Mouse (Mus musculus) urinary bladder, postnatal 14 days (tissue): ENCODE data around the gene Hist1h2ag.

ENCODE experiments used
- DNase-seq: peaks from one replicate; pipeline ENCODE4 v3.0.0; 2021; ENCODE audit warnings: low spot score

Gene Hist1h2ag

GRCm38 (mm10) chr13:22008707-22009106 is 34.0 kb downstream of the Hist1h2ag start:
- no peak for DNase-seq

GRCm38 (mm10) chr13:22007872-22008271 is 34.9 kb downstream of the Hist1h2ag start:
- DNase-seq = no peak

GRCm38 (mm10) chr13:22007121-22007510 is 35.6 kb downstream of the Hist1h2ag start:
- no peak for DNase-seq

- DNase-seq = peak; percentile 61
Measured at GRCm38 (mm10) chr13:22006334-22007120, 36.2 kb downstream of the Hist1h2ag start.

GRCm38 (mm10) chr13:22005605-22006333 is 37.0 kb downstream of the Hist1h2ag start:
- DNase-seq = peak; percentile 39

GRCm38 (mm10) chr13:22001823-22002222 is 40.9 kb downstream of the Hist1h2ag start:
- DNase-seq = no peak

- no peak for DNase-seq
Measured at GRCm38 (mm10) chr13:22001346-22001745, 41.4 kb downstream of the Hist1h2ag start.

- no peak for DNase-seq
Measured at GRCm38 (mm10) chr13:21999147-21999546, 43.6 kb downstream of the Hist1h2ag start.

- no peak for DNase-seq
Measured at GRCm38 (mm10) chr13:21998412-21998811, 44.3 kb downstream of the Hist1h2ag start.

GRCm38 (mm10) chr13:21997821-21998220 is 44.9 kb downstream of the Hist1h2ag start:
- DNase-seq = no peak

GRCm38 (mm10) chr13:21997201-21997820 is 45.4 kb downstream of the Hist1h2ag start:
- no peak for DNase-seq

- DNase-seq = no peak
Measured at GRCm38 (mm10) chr13:21996840-21997185, 45.9 kb downstream of the Hist1h2ag start.

- DNase-seq = no peak
Measured at GRCm38 (mm10) chr13:21996101-21996839, 46.5 kb downstream of the Hist1h2ag start.

- DNase-seq = peak; percentile 24
Measured at GRCm38 (mm10) chr13:21995331-21995914, 47.3 kb downstream of the Hist1h2ag start.

GRCm38 (mm10) chr13:21994896-21995295 is 47.8 kb downstream of the Hist1h2ag start:
- DNase-seq = no peak

GRCm38 (mm10) chr13:21993957-21994738 is 48.6 kb downstream of the Hist1h2ag start:
- DNase-seq = no peak

GRCm38 (mm10) chr13:21992550-21992949 is 50.2 kb downstream of the Hist1h2ag start:
- DNase-seq = no peak
